Mouse (Mus musculus) thymus, adult 2 months (tissue): ENCODE measurements around the gene Trim72. TPM values are rescaled to one million over a fixed set of nuclear protein-coding genes. Genes with fewer than 3 reads are reported as not detected.

Experiments
- DNase-seq: peaks from one replicate; pipeline ENCODE4 v3.0.0; 2021
- H3K27ac ChIP-seq: fragments of 200-500 bp; 2 replicates; pipeline ENCODE4 v1.5.1; 2012; ENCODE audit warnings: low read length, control low read depth; ENCODE audit not compliant: control insufficient read depth, insufficient read depth
- H3K27me3 ChIP-seq: fragments of 200-500 bp; 2 replicates; pipeline ENCODE4 v1.6.1; 2012; ENCODE audit warnings: mild to moderate bottlenecking, low read length, moderate library complexity, mixed read lengths; ENCODE audit not compliant: control insufficient read depth, insufficient read depth
- H3K36me3 ChIP-seq: fragments of 200-500 bp; 2 replicates; pipeline ENCODE4 v1.6.1; 2012; ENCODE audit warnings: mild to moderate bottlenecking, low read length, moderate library complexity; ENCODE audit not compliant: control insufficient read depth, insufficient read depth
- H3K4me1 ChIP-seq: fragments of 200-500 bp; replicated peaks from 2 replicates; pipeline ENCODE4 v1.6.1; 2012; ENCODE audit warnings: low read length; ENCODE audit not compliant: control insufficient read depth, insufficient read depth
- H3K4me3 ChIP-seq: fragments of 200-500 bp; 2 replicates; pipeline ENCODE4 v1.5.1; 2012; ENCODE audit warnings: mild to moderate bottlenecking, low read length, control low read depth, moderate library complexity; ENCODE audit not compliant: control insufficient read depth, insufficient read depth
- CTCF ChIP-seq: fragments of 200-500 bp; IDR thresholded peaks from 2 replicates; pipeline ENCODE4 v1.5.1; 2012; ENCODE audit warnings: mild to moderate bottlenecking, control low read depth, low read length, moderate library complexity, borderline replicate concordance; ENCODE audit not compliant: control insufficient read depth, poor library complexity, insufficient read depth; ENCODE audit errors: extremely low read depth
- POLR2A ChIP-seq: fragments of 200-500 bp; IDR thresholded peaks from 2 replicates; pipeline ENCODE4 v1.6.1; 2012; ENCODE audit warnings: mild to moderate bottlenecking, low read length, control low read depth, moderate library complexity; ENCODE audit not compliant: control insufficient read depth, poor library complexity, insufficient read depth; ENCODE audit errors: extremely low read depth
- WGBS: fragments of 180-500 bp; shearing (Covaris S2); methylation state at CpG from one replicate; pipeline ENCODE4 v1.1.7; 2018; 5-methylcytosine and 5-hydroxymethylcytosine counted together
- polyA plus RNA-seq: library from polyadenylated mRNA; depleted of rRNA; stranded (reverse); fragments of >200 nt; gene quantifications from 2 replicates; pipeline ENCODE4 v1.2.3, GENCODE M21; 2012; rRNA removed

The Trim72 gene
- polyA plus RNA-seq, result 1.4 and 13.4 TPM in 2 replicates

GRCm38 (mm10) chr7:128003688-128004087 is at the start of gene Trim72:
TSS of gene Trim72 (plus strand) at chr7:128003949.
- 96% methylated on average over 2 of the region's 2 CpGs for WGBS
- TF ChIP-seq POLR2A (no peak), CTCF (no peak)
- no peaks in the 10 kb centered on the region for H3K27me3 ChIP-seq
- peaks cover 16% of the 10 kb centered on the region for H3K4me1 ChIP-seq
- no peak within 1 kb of the TSS for H3K27ac ChIP-seq
- DNase-seq, result no peak
- peak within 1 kb of the TSS; percentile 10; the same call in 1 of the 2 replicates for H3K4me3 ChIP-seq
- no peaks in the 10 kb centered on the region for H3K36me3 ChIP-seq

GRCm38 (mm10) chr7:127959364-127959763 is 44.4 kb upstream of the Trim72 start:
- no peak for DNase-seq
- TF ChIP-seq CTCF (no peak), POLR2A (no peak)
- Histone ChIP-seq H3K4me3 (no peak overlapping the region), H3K27me3 (no peaks in the 10 kb centered on the region), H3K36me3 (no peaks in the 10 kb centered on the region), H3K27ac (no peak overlapping the region), H3K4me1 (no peaks in the 10 kb centered on the region)
- 81% methylated on average over 5 of the region's 5 CpGs for WGBS

- WGBS, result 10% methylated on average over 10 of the region's 10 CpGs
- peak; percentile 14 for DNase-seq
- H3K27me3 ChIP-seq, result no peaks in the 10 kb centered on the region
- peak overlapping the region; percentile 75 for H3K27ac ChIP-seq
- H3K36me3 ChIP-seq, result peaks cover 18% of the 10 kb centered on the region
- H3K4me1 ChIP-seq, result peaks cover 10% of the 10 kb centered on the region
- H3K4me3 ChIP-seq, result peak overlapping the region; percentile 88
- TF ChIP-seq POLR2A (no peak), CTCF (no peak)
Observed at GRCm38 (mm10) chr7:127966371-127966918, 37.3 kb upstream of the Trim72 start.

- WGBS, result under 1% methylated on average over 92 of the region's 92 CpGs
- H3K4me3 ChIP-seq, result peak within 1 kb of the TSS; percentile 88
- no peaks in the 10 kb centered on the region for H3K27me3 ChIP-seq
- peaks cover 10% of the 10 kb centered on the region for H3K4me1 ChIP-seq
- H3K36me3 ChIP-seq, result peaks cover 26% of the 10 kb centered on the region
- TF ChIP-seq CTCF (0 out of 2 replicates have a peak, but pooled peaks have one; percentile 30), POLR2A (peak; percentile 100)
- DNase-seq, result peak; percentile 93
- H3K27ac ChIP-seq, result peak within 1 kb of the TSS; percentile 75
Observed at GRCm38 (mm10) chr7:127967004-127967921, 36.5 kb upstream of the Trim72 start, which contains the start of gene Fus. TSS of gene Fus (plus strand) at chr7:127967457.

- H3K4me1 ChIP-seq, result peaks cover 10% of the 10 kb centered on the region
- no peaks in the 10 kb centered on the region for H3K27me3 ChIP-seq
- peak; percentile 54 for DNase-seq
- WGBS, result under 1% methylated on average over 41 of the region's 42 CpGs
- TF ChIP-seq CTCF (no peak), POLR2A (no peak)
- peaks cover 36% of the 10 kb centered on the region for H3K36me3 ChIP-seq
- H3K4me3 ChIP-seq, result peak overlapping the region; percentile 88
- H3K27ac ChIP-seq, result peak overlapping the region; percentile 44
Observed at GRCm38 (mm10) chr7:127967922-127968828, 35.6 kb upstream of the Trim72 start.
